12 mouse cellular contexts compared by ENCODE assay signal in the genomic region with DNA sequence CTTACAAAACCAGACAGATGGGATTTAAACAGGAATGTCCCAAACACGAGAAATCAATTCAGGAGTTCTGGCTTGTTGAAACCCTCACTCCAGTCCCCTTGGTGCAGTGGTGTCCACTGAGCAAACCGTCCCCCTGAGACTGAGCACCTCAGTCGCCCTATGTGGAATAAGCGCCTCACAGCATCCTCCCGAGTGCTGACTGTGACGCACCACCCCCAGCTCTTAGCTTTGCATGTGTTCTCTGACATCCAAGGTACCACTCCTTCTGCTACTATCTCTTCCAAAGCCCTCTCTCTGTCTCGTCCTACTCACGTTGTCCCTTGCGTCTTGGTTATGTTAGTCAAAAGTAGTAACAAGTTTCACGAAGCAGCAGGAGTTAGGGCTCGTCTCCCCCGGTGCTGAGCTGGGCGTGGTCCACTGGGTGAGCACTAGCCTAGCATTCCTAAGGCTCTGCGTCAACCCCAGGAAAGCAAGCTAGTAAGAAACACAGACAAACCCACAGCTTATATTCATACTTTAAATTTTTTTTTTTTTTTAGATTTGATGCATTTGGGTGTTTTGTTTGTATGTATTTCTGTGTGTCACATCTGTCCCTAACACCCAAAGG. TPM values are rescaled to one million over a fixed set of nuclear protein-coding genes. Genes with fewer than 3 reads are reported as not detected.
DNase-seq lines count a peak whose midpoint lies in the region; ATAC-seq and TF ChIP-seq lines count a peak whose summit lies in the region.
"Had no signal": no experiment of that assay in that cellular context is flagged by ENCODE, and none has a peak within 500 bp of the region (broad histone marks: within the 10 kb centered on the region; RNA-seq: fewer than 3 reads in every experiment).

No protein-coding gene starts in this region.

- no peak for TF ChIP-seq POLR2A in ES-Bruce4 (IDR thresholded peaks at IDR 0.05; ENCODE audit: insufficient read depth, low read length)

- TF ChIP-seq EP300 in ES-Bruce4 (IDR thresholded peaks at IDR 0.05; ENCODE audit: insufficient read depth, low read depth, low read length): no peak

- ATAC-seq in kidney, embryonic 15.5 days (replicated peaks; ENCODE audit: low FRiP score): no peak
- ATAC-seq in embryonic facial prominence, embryonic 15.5 days (ENCODE audit: insufficient number of reproducible peaks, low FRiP score, low TSS enrichment, low read depth): peak; percentile 29
- ATAC-seq in forebrain, embryonic 16.5 days: no peak
- ATAC-seq: activated CD4-positive, CD25-positive, alpha-beta regulatory T cell, adult 4 months; forebrain, embryonic 14.5 days had no signal

- no peaks in the 10 kb centered on the region for H3K27me3 ChIP-seq in kidney, embryonic 15.5 days
- H3K27me3 ChIP-seq in ES-Bruce4 (ENCODE audit: control insufficient read depth, insufficient read depth, low read length, poor library complexity, severe bottlenecking): no peaks in the 10 kb centered on the region
- no peaks in the 10 kb centered on the region for H3K27me3 ChIP-seq in embryonic facial prominence, embryonic 15.5 days
- H3K27me3 ChIP-seq in forebrain, embryonic 16.5 days (replicated peaks; ENCODE audit: control insufficient read depth, insufficient read depth, low read length): no peaks in the 10 kb centered on the region

- H3K27ac ChIP-seq in kidney, embryonic 15.5 days: peak overlapping the region; percentile 78; the same call in 1 of the 2 replicates
- H3K27ac ChIP-seq in ES-Bruce4 (ENCODE audit: insufficient read depth, low read length): peak overlapping the region; percentile 2; the same call in 1 of the 2 replicates
- H3K27ac ChIP-seq in embryonic facial prominence, embryonic 15.5 days (replicated peaks): peak overlapping the region; percentile 63
- H3K27ac ChIP-seq in forebrain, embryonic 16.5 days (ENCODE audit: low read length): no peak overlapping the region

- H3K4me2 ChIP-seq in kidney, embryonic 15.5 days: no peak overlapping the region
- peak overlapping the region; percentile 10; the same call in 1 of the 2 replicates for H3K4me2 ChIP-seq in embryonic facial prominence, embryonic 15.5 days (replicated peaks)
- no peak overlapping the region for H3K4me2 ChIP-seq in forebrain, embryonic 16.5 days (ENCODE audit: low read length)

- 79% methylated on average over 14 of the region's 14 CpGs for WGBS in kidney, embryonic 15.5 days
- 55% methylated on average over 14 of the region's 14 CpGs for WGBS in embryonic facial prominence, embryonic 15.5 days
- 85% methylated on average over 14 of the region's 14 CpGs for WGBS in forebrain, embryonic 16.5 days

- no peaks in the 10 kb centered on the region for H3K9me3 ChIP-seq in kidney, embryonic 15.5 days (replicated peaks)
- no peaks in the 10 kb centered on the region for H3K9me3 ChIP-seq in ES-Bruce4 (replicated peaks; ENCODE audit: control insufficient read depth, insufficient read depth, low read length, poor library complexity, severe bottlenecking)
- no peaks in the 10 kb centered on the region for H3K9me3 ChIP-seq in embryonic facial prominence, embryonic 15.5 days (replicated peaks)
- H3K9me3 ChIP-seq in forebrain, embryonic 16.5 days (ENCODE audit: control insufficient read depth, low read length): no peaks in the 10 kb centered on the region

- DNase-seq in kidney, postnatal 4 days: no peak
- peak; percentile 28 for DNase-seq in lung, postnatal 10 days
- DNase-seq in layer of hippocampus, postnatal 14 days (ENCODE audit: low spot score in 2 of 2): no peak
- DNase-seq in left cerebral cortex, adult 8-10 months (ENCODE audit: low spot score in 2 of 2): no peak
- DNase-seq: cerebellum, adult 9-10 months; right cerebral cortex, postnatal 25 days had no signal

- no peak overlapping the region for H3K4me3 ChIP-seq in kidney, embryonic 15.5 days (replicated peaks)
- H3K4me3 ChIP-seq in ES-Bruce4 (ENCODE audit: low read depth, low read length): no peak overlapping the region
- H3K4me3 ChIP-seq in embryonic facial prominence, embryonic 15.5 days (replicated peaks): no peak overlapping the region
- H3K4me3 ChIP-seq in forebrain, embryonic 16.5 days (replicated peaks; ENCODE audit: low read length): no peak overlapping the region

- 0 out of 2 replicates have a peak, but pooled peaks cover 5% of the 10 kb centered on the region for H3K36me3 ChIP-seq in kidney, embryonic 15.5 days
- H3K36me3 ChIP-seq in ES-Bruce4 (ENCODE audit: control insufficient read depth, insufficient read depth, low read length, poor library complexity, severe bottlenecking): no peaks in the 10 kb centered on the region
- H3K36me3 ChIP-seq in embryonic facial prominence, embryonic 15.5 days: no peaks in the 10 kb centered on the region
- H3K36me3 ChIP-seq in forebrain, embryonic 16.5 days (ENCODE audit: control insufficient read depth, insufficient read depth): no peaks in the 10 kb centered on the region

- no peak overlapping the region for H3K9ac ChIP-seq in kidney, embryonic 15.5 days
- peak overlapping the region; percentile 6; the same call in 1 of the 2 replicates for H3K9ac ChIP-seq in ES-Bruce4 (ENCODE audit: low read depth, poor library complexity, severe bottlenecking)
- no peak overlapping the region for H3K9ac ChIP-seq in embryonic facial prominence, embryonic 15.5 days
- H3K9ac ChIP-seq in forebrain, embryonic 16.5 days (replicated peaks; ENCODE audit: low read depth, low read length): no peak overlapping the region

- TF ChIP-seq CTCF in ES-Bruce4 (IDR thresholded peaks at IDR 0.05; ENCODE audit: low read depth, low read length): no peak

- H3K4me1 ChIP-seq in kidney, embryonic 15.5 days: peaks cover 28% of the 10 kb centered on the region
- H3K4me1 ChIP-seq in ES-Bruce4 (ENCODE audit: control insufficient read depth, insufficient read depth, low read length): peaks cover 5% of the 10 kb centered on the region
- H3K4me1 ChIP-seq in embryonic facial prominence, embryonic 15.5 days: peaks cover 21% of the 10 kb centered on the region
- H3K4me1 ChIP-seq in forebrain, embryonic 16.5 days (replicated peaks; ENCODE audit: control insufficient read depth, insufficient read depth, low read length): peaks cover 3% of the 10 kb centered on the region

RNA-seq across cellular contexts. Expression of a gene that starts 43.0 kb away (rescaled TPM):
- polyA plus RNA-seq in kidney, embryonic 15.5 days (2015; fragmentation: Nextera tagmentation; extraction: Ambion mirVana): 45.5 and 45.7 TPM in 2 replicates
- 106 and 109 TPM in 2 replicates for polyA plus RNA-seq in ES-Bruce4 (2011; ENCODE audit: insufficient read depth, insufficient read length, low read depth, missing spikeins)
- 49.7 and 53.3 TPM in 2 replicates for polyA plus RNA-seq in embryonic facial prominence, embryonic 15.5 days (2015; fragmentation: Nextera tagmentation; extraction: Ambion mirVana)
- total RNA-seq in layer of hippocampus, postnatal 14 days (2021): 10 to 100 TPM; 77.2 to 81.1 TPM
- 42.8 and 44.8 TPM in 2 replicates for polyA plus RNA-seq in forebrain, embryonic 16.5 days (2015; fragmentation: Nextera tagmentation; extraction: Ambion mirVana)
- total RNA-seq in left cerebral cortex, adult 8-10 months (2022): 10 to 100 TPM; 83.8 to 90.6 (median 86.9) TPM

RNA-seq across cellular contexts. Expression of a gene that starts 43.9 kb away (rescaled TPM):
- 31.7 and 32.2 TPM in 2 replicates for polyA plus RNA-seq in kidney, embryonic 15.5 days (2015; fragmentation: Nextera tagmentation; extraction: Ambion mirVana)
- polyA plus RNA-seq in ES-Bruce4 (2011; ENCODE audit: insufficient read depth, insufficient read length, low read depth, missing spikeins): 10.2 and 11.3 TPM in 2 replicates
- polyA plus RNA-seq in embryonic facial prominence, embryonic 15.5 days (2015; fragmentation: Nextera tagmentation; extraction: Ambion mirVana): 27.3 and 31.4 TPM in 2 replicates
- total RNA-seq in layer of hippocampus, postnatal 14 days (2021): 10 to 100 TPM; 45.4 to 47.2 TPM
- 37.7 and 39.4 TPM in 2 replicates for polyA plus RNA-seq in forebrain, embryonic 16.5 days (2015; fragmentation: Nextera tagmentation; extraction: Ambion mirVana)
- total RNA-seq in left cerebral cortex, adult 8-10 months (2022): 10 to 100 TPM; 58.0 to 65.7 (median 61.2) TPM
